Mouse (Mus musculus) liver, embryonic 14.5 days (tissue): ENCODE results near the gene Stra8.

ENCODE experiments used
- CTCF ChIP-seq: IDR thresholded peaks from 2 replicates; pipeline ENCODE4 v1.5.1; 2016; ENCODE audit warnings: antibody characterized with exemption, low read depth, control low read depth
- EP300 ChIP-seq: IDR thresholded peaks from 2 replicates; pipeline ENCODE4 v1.6.1; 2016; ENCODE audit warnings: antibody characterized with exemption, low read depth

DNA sequence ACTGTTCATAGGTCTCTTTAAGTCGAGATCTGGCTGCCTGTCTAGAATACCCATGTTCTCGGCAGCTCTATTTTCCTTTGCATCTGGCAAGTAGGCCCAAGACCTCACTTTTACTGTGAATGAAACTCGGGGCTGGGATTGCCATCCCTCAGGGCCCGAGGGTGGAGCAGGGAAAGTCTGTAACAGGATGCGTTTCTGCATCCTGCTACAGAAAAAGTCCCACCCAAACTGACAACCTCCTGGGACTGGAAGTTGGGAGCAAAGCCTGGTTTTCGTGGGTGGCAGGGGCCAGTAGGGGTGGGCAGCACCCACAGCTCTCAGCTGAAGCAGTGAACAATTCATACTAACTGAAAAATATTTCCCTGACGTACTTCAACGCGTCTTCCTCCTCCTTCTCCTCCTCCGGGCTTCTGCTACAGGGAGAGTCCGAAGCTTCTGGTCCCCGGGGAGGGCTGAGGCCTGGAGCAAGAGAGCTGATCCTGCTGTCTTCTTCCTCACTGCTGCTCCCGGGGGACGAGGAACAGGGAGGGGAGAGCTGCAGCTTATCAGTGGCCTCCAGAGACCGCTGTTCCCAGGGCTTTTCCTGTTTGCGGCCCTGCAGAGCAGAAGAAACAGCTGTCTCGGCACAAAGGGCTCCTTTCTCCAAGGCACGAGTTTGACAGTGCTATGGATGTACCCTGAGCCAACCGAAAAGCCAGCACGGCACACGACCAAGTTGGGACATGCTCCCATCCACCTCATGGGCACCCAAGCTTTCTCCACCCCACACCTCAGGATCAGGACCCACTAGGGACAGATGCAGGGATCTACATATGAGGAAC lies 45.7 kb upstream of the Stra8 start:
- TF ChIP-seq EP300 (peak; percentile 74), CTCF (peak; percentile 61)
